Mouse (Mus musculus): ENCODE data around the gene Gm614. TPM values are rescaled to one million over a fixed set of nuclear protein-coding genes. Genes with fewer than 3 reads are reported as not detected.

Gm614 gene
- polyA plus RNA-seq, 1 experiment: 0.57 TPM

GRCm38 (mm10) chrX:101266631-101267030 is 2.8 kb upstream of the Gm614 start:
- DNase-seq: no peak
- no peak for TF ChIP-seq POLR2A (IDR thresholded peaks at IDR 0.05; ENCODE audit: borderline replicate concordance, extremely low read depth, low read depth, low read length)
- TF ChIP-seq CTCF (IDR thresholded peaks at IDR 0.05; ENCODE audit: insufficient read depth, low read length): no peak
- WGBS: 86% methylated on average over 6 of the region's 6 CpGs
- H3K4me3 ChIP-seq (replicated peaks; ENCODE audit: extremely low read depth, low read depth, low read length): peak overlapping the region; percentile 36
- H3K4me1 ChIP-seq (ENCODE audit: control insufficient read depth, insufficient read depth, low read length): no peaks in the 10 kb centered on the region; the same call in 1 of the 2 replicates

GRCm38 (mm10) chrX:101260441-101261325 is 3.1 kb downstream of the Gm614 start:
- DNase-seq: no peak
- 44% methylated on average over 13 of the region's 13 CpGs for WGBS
- TF ChIP-seq POLR2A (IDR thresholded peaks at IDR 0.05; ENCODE audit: borderline replicate concordance, extremely low read depth, low read depth, low read length) (no peak), CTCF (IDR thresholded peaks at IDR 0.05; ENCODE audit: insufficient read depth, low read length) (no peak)
- Histone ChIP-seq H3K4me1 (ENCODE audit: control insufficient read depth, insufficient read depth, low read length) (no peaks in the 10 kb centered on the region), H3K4me3 (replicated peaks; ENCODE audit: extremely low read depth, low read depth, low read length) (no peak overlapping the region)

GRCm38 (mm10) chrX:101256603-101257002 is 7.2 kb downstream of the Gm614 start:
- Histone ChIP-seq H3K4me1 (ENCODE audit: control insufficient read depth, insufficient read depth, low read length) (peaks cover 5% of the 10 kb centered on the region; the same call in 1 of the 2 replicates), H3K4me3 (replicated peaks; ENCODE audit: extremely low read depth, low read depth, low read length) (no peak overlapping the region)
- WGBS: 74% methylated on average over 13 of the region's 13 CpGs
- TF ChIP-seq CTCF (IDR thresholded peaks at IDR 0.05; ENCODE audit: insufficient read depth, low read length) (no peak), POLR2A (IDR thresholded peaks at IDR 0.05; ENCODE audit: borderline replicate concordance, extremely low read depth, low read depth, low read length) (no peak)
- no peak for DNase-seq

GRCm38 (mm10) chrX:101254740-101255139 is 9.1 kb downstream of the Gm614 start:
- TF ChIP-seq POLR2A (IDR thresholded peaks at IDR 0.05; ENCODE audit: borderline replicate concordance, extremely low read depth, low read depth, low read length): no peak
- no peak for TF ChIP-seq CTCF (IDR thresholded peaks at IDR 0.05; ENCODE audit: insufficient read depth, low read length)
- no peak for DNase-seq
- Histone ChIP-seq H3K4me3 (replicated peaks; ENCODE audit: extremely low read depth, low read depth, low read length) (peak overlapping the region; percentile 84), H3K4me1 (ENCODE audit: control insufficient read depth, insufficient read depth, low read length) (peaks cover 5% of the 10 kb centered on the region; the same call in 1 of the 2 replicates)
- 26% methylated on average over 26 of the region's 26 CpGs for WGBS

GRCm38 (mm10) chrX:101253952-101254729 is 9.7 kb downstream of the Gm614 start, which contains the start of gene Foxo4:
Gene Foxo4 (plus strand): TSS chrX:101254528.
- DNase-seq: peak; percentile 74
- peak within 1 kb of the TSS; percentile 84 for H3K4me3 ChIP-seq (replicated peaks; ENCODE audit: extremely low read depth, low read depth, low read length)
- TF ChIP-seq CTCF (IDR thresholded peaks at IDR 0.05; ENCODE audit: insufficient read depth, low read length) (no peak), POLR2A (IDR thresholded peaks at IDR 0.05; ENCODE audit: borderline replicate concordance, extremely low read depth, low read depth, low read length) (peak; percentile 62; the same call in 1 of the 2 replicates)
- H3K4me1 ChIP-seq (ENCODE audit: control insufficient read depth, insufficient read depth, low read length): peaks cover 5% of the 10 kb centered on the region; the same call in 1 of the 2 replicates
- 33% methylated on average over 47 of the region's 47 CpGs for WGBS

GRCm38 (mm10) chrX:101245011-101245410 is 18.8 kb downstream of the Gm614 start:
- no peak for DNase-seq
- Histone ChIP-seq H3K4me1 (ENCODE audit: control insufficient read depth, insufficient read depth, low read length) (no peaks in the 10 kb centered on the region), H3K4me3 (replicated peaks; ENCODE audit: extremely low read depth, low read depth, low read length) (no peak overlapping the region)
- WGBS: 30% methylated on average over 1 of the region's 1 CpGs
- TF ChIP-seq CTCF (IDR thresholded peaks at IDR 0.05; ENCODE audit: insufficient read depth, low read length): no peak
- no peak for TF ChIP-seq POLR2A (IDR thresholded peaks at IDR 0.05; ENCODE audit: borderline replicate concordance, extremely low read depth, low read depth, low read length)

GRCm38 (mm10) chrX:101222796-101223162 is 41.0 kb downstream of the Gm614 start:
- no peaks in the 10 kb centered on the region; the same call in 1 of the 2 replicates for H3K4me1 ChIP-seq (ENCODE audit: control insufficient read depth, insufficient read depth, low read length)
- 43% methylated on average over 7 of the region's 7 CpGs for WGBS
- peak overlapping the region; percentile 32 for H3K4me3 ChIP-seq (replicated peaks; ENCODE audit: extremely low read depth, low read depth, low read length)
- no peak for TF ChIP-seq CTCF (IDR thresholded peaks at IDR 0.05; ENCODE audit: insufficient read depth, low read length)
- TF ChIP-seq POLR2A (IDR thresholded peaks at IDR 0.05; ENCODE audit: borderline replicate concordance, extremely low read depth, low read depth, low read length): no peak
- no peak for DNase-seq

- H3K4me1 ChIP-seq (ENCODE audit: control insufficient read depth, insufficient read depth, low read length): no peaks in the 10 kb centered on the region; the same call in 1 of the 2 replicates
- H3K4me3 ChIP-seq (replicated peaks; ENCODE audit: extremely low read depth, low read depth, low read length): peak within 1 kb of the TSS; percentile 93
- TF ChIP-seq POLR2A (IDR thresholded peaks at IDR 0.05; ENCODE audit: borderline replicate concordance, extremely low read depth, low read depth, low read length): peak; percentile 64; the same call in 1 of the 2 replicates
- no peak for TF ChIP-seq CTCF (IDR thresholded peaks at IDR 0.05; ENCODE audit: insufficient read depth, low read length)
- WGBS: 22% methylated on average over 55 of the region's 55 CpGs
- peak; percentile 80 for DNase-seq
Observed at GRCm38 (mm10) chrX:101221834-101222795, 41.7 kb downstream of the Gm614 start, which contains the start of gene Snx12. Gene Snx12 (minus strand): TSS chrX:101222563.

Other genes starting within 250 kb of the Gm614 start
- gene Tex11, start 204.3 kb downstream of the Gm614 start, polyA plus RNA-seq (2012; rRNA removed): 0.09 and 0.12 TPM in 2 replicates
- gene Slc7a3, start 178.0 kb downstream of the Gm614 start, polyA plus RNA-seq (2012; rRNA removed): 1.3 and 2.7 TPM in 2 replicates
- gene Snx12, start 41.4 kb downstream of the Gm614 start, polyA plus RNA-seq (2012; rRNA removed): 11.3 and 26.5 TPM in 2 replicates
- gene Foxo4, start 9.5 kb downstream of the Gm614 start, polyA plus RNA-seq (2012; rRNA removed): 41.7 and 55.6 TPM in 2 replicates
- 38.0 and 60.3 TPM in 2 replicates for gene Il2rg, start 4.3 kb upstream of the Gm614 start, polyA plus RNA-seq (2012; rRNA removed)
- not detected in 2 replicates for gene Gm20489, start 5.0 kb upstream of the Gm614 start, polyA plus RNA-seq (2012; rRNA removed)
- 109 and 128 TPM in 2 replicates for gene Med12, start 10.0 kb upstream of the Gm614 start, polyA plus RNA-seq (2012; rRNA removed)
- gene Nlgn3, start 35.2 kb upstream of the Gm614 start, polyA plus RNA-seq (2012; rRNA removed): 0.23 and 0.57 TPM in 2 replicates
- gene Gjb1, start 112.4 kb upstream of the Gm614 start, polyA plus RNA-seq (2012; rRNA removed): 6.2 and 7.2 TPM in 2 replicates
- gene Zmym3, start 156.9 kb upstream of the Gm614 start, polyA plus RNA-seq (2012; rRNA removed): 23.6 and 32.8 TPM in 2 replicates
- gene Nono, start 165.3 kb upstream of the Gm614 start, polyA plus RNA-seq (2012; rRNA removed): 57.9 and 96.3 TPM in 2 replicates
- 2.0 and 13.6 TPM in 2 replicates for gene Itgb1bp2, start 185.1 kb upstream of the Gm614 start, polyA plus RNA-seq (2012; rRNA removed)